11 mouse cellular contexts compared by ENCODE assay signal in genomic region chr13:59509644-59510366, GRCm38 (mm10).
A peak's percentile ranks its signal among the peaks of the same experiment; 100 is the strongest.
DNase-seq lines count a peak whose midpoint lies in the region; ATAC-seq lines count a peak whose summit lies in the region.
"Had no signal": no experiment of that assay in that cellular context is flagged by ENCODE, and none has a peak within 500 bp of the region (broad histone marks: within the 10 kb centered on the region; RNA-seq: fewer than 3 reads in every experiment).

No protein-coding gene starts in this region.

- peaks cover 28% of the 10 kb centered on the region for H3K36me3 ChIP-seq in liver, embryonic 15.5 days (replicated peaks)
- H3K36me3 ChIP-seq in liver, embryonic 12.5 days = peaks cover 34% of the 10 kb centered on the region
- 0 out of 2 replicates have a peak, but pooled peaks cover 2% of the 10 kb centered on the region for H3K36me3 ChIP-seq in midbrain, embryonic 11.5 days (ENCODE audit: control insufficient read depth, insufficient read depth, low read length)

- H3K4me2 ChIP-seq in liver, embryonic 15.5 days = peak overlapping the region; percentile 18; the same call in 1 of the 2 replicates
- H3K4me2 ChIP-seq in liver, embryonic 12.5 days = no peak overlapping the region
- no peak overlapping the region for H3K4me2 ChIP-seq in midbrain, embryonic 11.5 days
- H3K4me2 ChIP-seq: liver, embryonic 13.5 days had no signal

- DNase-seq in MN1 (ENCODE audit: low spot score) = peak; percentile 29
- DNase-seq in kidney, postnatal 10 days = peak; percentile 55
- DNase-seq in right cerebral cortex, postnatal 4 days = no peak
- DNase-seq in midbrain, embryonic 11.5 days (ENCODE audit: low spot score, missing footprints) = no peak
- DNase-seq: liver, embryonic 13.5 days had no signal

- no peak overlapping the region for H3K9ac ChIP-seq in liver, embryonic 15.5 days
- no peak overlapping the region for H3K9ac ChIP-seq in liver, embryonic 12.5 days
- no peak overlapping the region for H3K9ac ChIP-seq in midbrain, embryonic 11.5 days (ENCODE audit: low read length)
- H3K9ac ChIP-seq: liver, embryonic 13.5 days had no signal

- H3K27me3 ChIP-seq in liver, embryonic 15.5 days = no peaks in the 10 kb centered on the region
- H3K27me3 ChIP-seq in liver, embryonic 12.5 days (replicated peaks) = no peaks in the 10 kb centered on the region
- no peaks in the 10 kb centered on the region for H3K27me3 ChIP-seq in midbrain, embryonic 11.5 days (ENCODE audit: control insufficient read depth, insufficient read depth, low read length)
- H3K27me3 ChIP-seq: liver, embryonic 13.5 days had no signal

- no peak overlapping the region for H3K27ac ChIP-seq in liver, embryonic 15.5 days (replicated peaks)
- H3K27ac ChIP-seq in liver, embryonic 12.5 days = no peak overlapping the region
- H3K27ac ChIP-seq in midbrain, embryonic 11.5 days (ENCODE audit: low read depth, low read length) = no peak overlapping the region
- H3K27ac ChIP-seq: heart, embryonic 10.5 days; liver, embryonic 13.5 days had no signal

- no peak for ATAC-seq in liver, embryonic 15.5 days (ENCODE audit: insufficient read depth)
- ATAC-seq in liver, embryonic 12.5 days = no peak
- peak; percentile 88 for ATAC-seq in megakaryocyte, adult 5-6 weeks (ENCODE audit: poor library complexity, severe bottlenecking)
- no peak for ATAC-seq in megakaryocyte-erythroid progenitor cell, adult 5-6 weeks (replicated peaks; ENCODE audit: low FRiP score, low TSS enrichment, poor library complexity, severe bottlenecking)
- no peak for ATAC-seq in midbrain, embryonic 11.5 days (ENCODE audit: low FRiP score)

- 0 out of 2 replicates have a peak, but pooled peaks cover 4% of the 10 kb centered on the region for H3K4me1 ChIP-seq in liver, embryonic 15.5 days (replicated peaks)
- H3K4me1 ChIP-seq in liver, embryonic 12.5 days = no peaks in the 10 kb centered on the region
- no peaks in the 10 kb centered on the region for H3K4me1 ChIP-seq in midbrain, embryonic 11.5 days (ENCODE audit: control insufficient read depth, insufficient read depth, low read length)
- H3K4me1 ChIP-seq: heart, embryonic 10.5 days; liver, embryonic 13.5 days had no signal

- WGBS in liver, embryonic 15.5 days (ENCODE audit: insufficient replicate concordance) = 51% methylated on average over 10 of the region's 10 CpGs
- WGBS in liver, embryonic 12.5 days (ENCODE audit: insufficient replicate concordance) = 53% methylated on average over 10 of the region's 10 CpGs
- WGBS in midbrain, embryonic 11.5 days = 77% methylated on average over 10 of the region's 10 CpGs

- no peaks in the 10 kb centered on the region for H3K9me3 ChIP-seq in liver, embryonic 15.5 days (replicated peaks)
- no peaks in the 10 kb centered on the region for H3K9me3 ChIP-seq in liver, embryonic 12.5 days (replicated peaks)
- H3K9me3 ChIP-seq in midbrain, embryonic 11.5 days (ENCODE audit: control insufficient read depth, low read length) = no peaks in the 10 kb centered on the region
- H3K9me3 ChIP-seq: heart, embryonic 10.5 days; liver, embryonic 13.5 days had no signal

- no peak overlapping the region for H3K4me3 ChIP-seq in liver, embryonic 15.5 days (replicated peaks)
- H3K4me3 ChIP-seq in liver, embryonic 12.5 days = no peak overlapping the region
- H3K4me3 ChIP-seq in midbrain, embryonic 11.5 days (ENCODE audit: low read depth, low read length) = no peak overlapping the region
- H3K4me3 ChIP-seq: erythroblast, embryonic 14.5 days; heart, embryonic 10.5 days; liver, embryonic 13.5 days had no signal

Comparison
In these comparisons a context has a peak if more than half of its experiments do, and no peak if none do; other contexts are left out.
1. DNase-seq: peak in MN1 (single experiment) and kidney, postnatal 10 days (single experiment); none in right cerebral cortex, postnatal 4 days (single experiment) and midbrain, embryonic 11.5 days (single experiment).